Mouse (Mus musculus) neural tube, embryonic 12.5 days (tissue): ENCODE measurements around the gene Nsd1. TPM values are rescaled to one million over a fixed set of nuclear protein-coding genes. Genes with fewer than 3 reads are reported as not detected.

Source experiments
- ATAC-seq: fragments of 200-750 bp; cut with Nextera tagmentation; 2 replicates; pipeline ENCODE4 v1.8.0; 2017; ENCODE audit warnings: low read depth, mild to moderate bottlenecking, moderate TSS enrichment, moderate library complexity; ENCODE audit not compliant: low FRiP score
- H3K27ac ChIP-seq: fragments of 300-500 bp; sonication (generic); 2 replicates; pipeline ENCODE4 v1.5.1; 2016
- H3K27me3 ChIP-seq: fragments of 300-500 bp; sonication (generic); replicated peaks from 2 replicates; pipeline ENCODE4 v1.6.1; 2016; ENCODE audit warnings: mild to moderate bottlenecking
- H3K36me3 ChIP-seq: fragments of 300-500 bp; sonication (generic); 2 replicates; pipeline ENCODE4 v1.6.1; 2016; ENCODE audit warnings: mild to moderate bottlenecking
- H3K4me1 ChIP-seq: fragments of 300-500 bp; sonication (generic); 2 replicates; pipeline ENCODE4 v1.6.1; 2016
- H3K4me2 ChIP-seq: fragments of 300-500 bp; sonication (generic); replicated peaks from 2 replicates; pipeline ENCODE4 v1.6.1; 2016; ENCODE audit warnings: mild to moderate bottlenecking
- H3K4me3 ChIP-seq: fragments of 300-500 bp; sonication (generic); 2 replicates; pipeline ENCODE4 v1.5.1; 2016
- H3K9ac ChIP-seq: fragments of 300-500 bp; sonication (generic); 2 replicates; pipeline ENCODE4 v1.6.1; 2016; ENCODE audit warnings: mild to moderate bottlenecking
- H3K9me3 ChIP-seq: fragments of 300-500 bp; sonication (generic); 2 replicates; pipeline ENCODE4 v1.6.1; 2016; ENCODE audit warnings: mild to moderate bottlenecking
- WGBS: fragments of 180-500 bp; shearing (Covaris S2); methylation state at CpG from one replicate; pipeline ENCODE4 v1.1.7; 2016; 5-methylcytosine and 5-hydroxymethylcytosine counted together
- polyA plus RNA-seq: library from polyadenylated mRNA; unstranded; fragments of >200 nt; fragmentation: Nextera tagmentation; extraction: Ambion mirVana; gene quantifications from 2 replicates; pipeline ENCODE4 v1.2.1, GENCODE M21; 2016

Gene Nsd1
- polyA plus RNA-seq, 1 experiment from 2014 or later, result 68.6 TPM

DNA sequence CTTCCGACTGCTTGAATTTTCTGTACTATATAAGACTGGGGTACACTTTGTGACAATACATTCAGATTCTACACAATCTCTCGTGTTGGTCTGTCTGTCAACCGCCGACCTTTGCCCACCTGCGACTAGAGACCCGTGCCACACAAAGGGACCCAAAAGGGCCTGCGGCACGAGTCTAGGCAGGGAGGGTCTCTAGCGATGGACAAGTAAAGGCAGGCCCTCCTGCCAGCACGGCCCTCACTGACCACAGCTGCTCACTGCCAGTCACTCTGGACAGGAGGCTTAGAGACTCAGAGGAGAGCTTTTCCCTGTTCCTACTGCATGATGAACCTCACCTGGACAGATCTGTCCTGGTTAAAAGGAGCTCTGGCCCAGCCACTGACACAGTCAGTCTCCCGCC lies 132.9 kb downstream of the Nsd1 start:
- Histone ChIP-seq H3K9me3 (no peaks in the 10 kb centered on the region), H3K4me3 (no peak overlapping the region), H3K36me3 (peaks cover 41% of the 10 kb centered on the region), H3K4me1 (no peaks in the 10 kb centered on the region), H3K9ac (no peak overlapping the region), H3K27me3 (no peaks in the 10 kb centered on the region), H3K27ac (no peak overlapping the region), H3K4me2 (no peak overlapping the region)
- 51% methylated on average over 11 of the region's 11 CpGs for WGBS
- no peak for ATAC-seq

DNA sequence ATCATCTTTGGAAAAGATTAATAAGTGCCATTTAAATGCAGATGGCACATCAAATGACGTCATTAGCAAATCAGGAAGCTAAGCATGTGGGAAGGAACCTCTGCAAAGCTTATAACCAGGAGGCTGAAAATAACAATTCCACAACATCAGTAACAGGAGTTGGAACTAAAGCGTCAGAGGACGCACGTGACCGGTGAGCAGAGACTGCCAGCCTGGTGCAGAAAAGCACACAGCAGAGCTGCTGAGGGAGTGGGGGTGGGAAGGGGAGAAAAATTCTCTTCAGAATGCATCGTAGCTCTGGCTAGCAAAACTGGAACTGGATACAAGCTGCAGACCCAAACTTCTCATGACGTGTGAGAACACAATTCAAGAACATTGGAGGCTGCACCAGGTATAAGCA lies 134.7 kb downstream of the Nsd1 start:
- ATAC-seq, result no peak
- no peak overlapping the region for H3K4me3 ChIP-seq
- no peaks in the 10 kb centered on the region for H3K9me3 ChIP-seq
- 90% methylated on average over 7 of the region's 7 CpGs for whole genome bisulfite sequencing
- H3K4me2 ChIP-seq, result no peak overlapping the region
- H3K27ac ChIP-seq, result no peak overlapping the region
- no peak overlapping the region for H3K9ac ChIP-seq
- H3K4me1 ChIP-seq, result no peaks in the 10 kb centered on the region
- no peaks in the 10 kb centered on the region for H3K27me3 ChIP-seq
- H3K36me3 ChIP-seq, result peaks cover 58% of the 10 kb centered on the region

DNA sequence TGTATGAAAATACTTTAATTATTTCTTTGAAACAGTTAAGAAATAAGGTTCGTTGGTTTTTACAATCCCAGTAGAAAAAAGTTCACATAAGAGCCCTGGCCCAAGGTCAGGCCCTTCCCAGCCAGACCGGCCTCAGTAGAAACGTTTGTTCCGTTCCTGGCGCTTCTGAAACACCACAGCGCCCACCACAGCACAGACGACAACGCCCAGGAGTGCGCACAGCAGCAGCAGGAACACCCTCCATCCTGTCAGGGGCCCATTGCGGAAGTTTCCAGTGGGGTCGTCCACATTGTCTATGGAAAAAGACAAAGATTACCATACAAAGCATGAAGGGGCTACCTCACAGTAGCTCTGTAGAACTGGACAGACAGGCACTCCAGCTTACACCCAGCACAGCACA lies 137.2 kb downstream of the Nsd1 start:
- no peak overlapping the region for H3K9ac ChIP-seq
- no peak overlapping the region for H3K4me2 ChIP-seq
- H3K4me1 ChIP-seq, result no peaks in the 10 kb centered on the region
- ATAC-seq, result no peak
- no peaks in the 10 kb centered on the region for H3K27me3 ChIP-seq
- 93% methylated on average over 11 of the region's 11 CpGs for WGBS
- H3K36me3 ChIP-seq, result peaks cover 79% of the 10 kb centered on the region
- H3K27ac ChIP-seq, result no peak overlapping the region
- no peak overlapping the region for H3K4me3 ChIP-seq
- H3K9me3 ChIP-seq, result no peaks in the 10 kb centered on the region

DNA sequence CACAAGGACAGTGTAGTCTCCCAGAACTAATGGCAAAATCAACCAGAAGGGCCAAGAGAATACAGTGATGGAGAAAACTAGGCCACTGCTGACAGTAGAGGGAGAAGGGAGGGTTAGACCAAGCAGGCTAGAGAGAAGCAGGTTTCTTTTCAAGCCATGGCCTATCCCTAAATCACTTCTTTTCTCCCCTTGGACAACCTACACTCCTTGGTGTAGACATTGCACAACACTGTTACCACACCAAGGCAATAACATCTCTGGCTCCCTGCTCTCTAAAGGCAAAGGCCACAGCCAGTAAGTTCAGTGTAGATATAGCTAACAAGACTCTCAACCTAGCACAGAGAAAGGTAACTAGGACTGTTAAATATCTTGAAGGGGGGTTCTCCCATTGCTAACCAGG lies 151.6 kb downstream of the Nsd1 start:
- no peaks in the 10 kb centered on the region for H3K9me3 ChIP-seq
- peaks cover 46% of the 10 kb centered on the region for H3K36me3 ChIP-seq
- H3K4me1 ChIP-seq, result peaks cover 15% of the 10 kb centered on the region
- peak overlapping the region; percentile 91 for H3K4me2 ChIP-seq
- peak overlapping the region; percentile 98; the same call in 1 of the 2 replicates for H3K4me3 ChIP-seq
- no peak overlapping the region for H3K27ac ChIP-seq
- no peak for ATAC-seq
- no peak overlapping the region for H3K9ac ChIP-seq
- no peaks in the 10 kb centered on the region for H3K27me3 ChIP-seq

DNA sequence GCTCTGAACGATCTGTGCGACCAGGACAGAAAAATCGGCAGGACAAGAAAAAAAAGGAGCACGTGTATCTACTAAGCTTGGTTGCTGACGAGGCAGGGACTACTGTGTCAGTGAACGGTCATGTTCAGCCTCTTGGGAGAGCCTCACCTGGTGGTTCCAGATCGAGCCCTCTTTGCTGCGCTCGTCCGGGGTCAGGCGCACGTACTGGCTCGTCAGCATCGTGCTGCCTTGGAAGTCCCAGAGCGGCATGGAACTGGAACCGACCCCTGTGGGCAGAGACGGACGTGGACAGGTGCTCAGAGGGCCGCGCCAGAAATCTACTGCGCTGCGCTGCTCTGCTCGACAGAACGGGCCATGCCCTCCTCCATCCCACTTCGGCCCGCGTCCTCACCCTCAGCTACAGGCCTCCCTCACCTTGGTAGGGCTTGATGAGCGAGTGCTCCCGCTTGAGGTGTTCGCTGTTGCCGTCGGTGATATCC lies 152.4 kb downstream of the Nsd1 start:
- WGBS, result 2% methylated on average over 32 of the region's 32 CpGs

DNA sequence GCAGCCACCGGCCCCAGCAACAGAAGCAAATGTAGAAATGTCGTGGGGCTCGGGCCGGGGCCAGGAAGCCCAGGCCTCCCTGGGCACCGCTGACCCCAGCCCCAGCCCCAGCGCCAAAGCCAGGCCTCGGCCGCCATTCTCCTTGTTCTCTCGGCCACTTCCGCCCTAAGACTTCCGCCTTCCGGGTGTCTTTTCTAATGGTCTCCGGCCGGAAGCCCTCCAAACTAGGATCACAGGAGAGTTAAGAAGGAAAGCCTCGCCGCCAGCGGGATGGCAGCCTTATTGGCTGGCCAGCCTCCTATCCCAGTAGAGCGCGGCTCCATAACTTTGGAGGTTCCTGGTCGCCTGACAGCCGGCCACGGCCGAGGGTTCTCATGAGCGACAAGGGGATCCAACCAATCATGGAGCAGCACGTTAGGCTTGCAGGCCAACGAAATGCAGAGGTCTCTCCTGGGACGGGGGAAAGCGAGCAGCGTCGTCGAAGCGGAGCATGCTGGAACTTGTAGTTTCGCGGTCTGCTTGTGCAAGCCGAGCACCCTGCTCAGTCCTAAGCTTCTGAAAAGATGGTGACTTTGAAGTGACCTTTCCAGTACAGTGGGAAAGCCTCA lies 153.0 kb downstream of the Nsd1 start, which contains the start of gene Lman2:
TSS of gene Lman2 (minus strand) at position 331 of the 608 bp plus-strand sequence.
- peaks cover 33% of the 10 kb centered on the region for H3K36me3 ChIP-seq
- no peaks in the 10 kb centered on the region for H3K9me3 ChIP-seq
- peak within 1 kb of the TSS; percentile 91 for H3K4me2 ChIP-seq
- H3K27ac ChIP-seq, result peak within 1 kb of the TSS; percentile 80
- peak within 1 kb of the TSS; percentile 98 for H3K4me3 ChIP-seq
- H3K4me1 ChIP-seq, result peaks cover 15% of the 10 kb centered on the region
- under 1% methylated on average over 35 of the region's 35 CpGs for WGBS
- peak within 1 kb of the TSS; percentile 83 for H3K9ac ChIP-seq
- peak; percentile 98 for ATAC-seq
- H3K27me3 ChIP-seq, result no peaks in the 10 kb centered on the region

More for the DNA sequence above, 152.4 kb downstream of the Nsd1 start:
- peaks cover 15% of the 10 kb centered on the region for H3K4me1 ChIP-seq
- H3K4me2 ChIP-seq, result peak overlapping the region; percentile 91
- H3K27me3 ChIP-seq, result no peaks in the 10 kb centered on the region
- peak overlapping the region; percentile 98 for H3K4me3 ChIP-seq
- peaks cover 37% of the 10 kb centered on the region for H3K36me3 ChIP-seq
- no peaks in the 10 kb centered on the region for H3K9me3 ChIP-seq
- H3K27ac ChIP-seq, result peak overlapping the region; percentile 80
- ATAC-seq, result peak; percentile 51
- H3K9ac ChIP-seq, result peak overlapping the region; percentile 83

Other genes with a start within 250 kb of the Nsd1 start
- gene Hk3, start 188.4 kb upstream of the Nsd1 start, polyA plus RNA-seq, result 0.80 and 0.84 TPM in 2 replicates
- gene Uimc1, start 109.5 kb upstream of the Nsd1 start, polyA plus RNA-seq, result 22.4 and 22.6 TPM in 2 replicates
- 23.7 and 26.1 TPM in 2 replicates for gene Zfp346, start 104.5 kb upstream of the Nsd1 start, polyA plus RNA-seq
- gene Gm17617, start 76.2 kb upstream of the Nsd1 start, polyA plus RNA-seq, result not detected in 2 replicates
- 2.8 and 3.7 TPM in 2 replicates for gene Fgfr4, start 57.1 kb upstream of the Nsd1 start, polyA plus RNA-seq
- gene Prelid1, start 110.7 kb downstream of the Nsd1 start, polyA plus RNA-seq, result 321 and 339 TPM in 2 replicates
- gene Rab24, start 112.2 kb downstream of the Nsd1 start, polyA plus RNA-seq, result 100.0 and 109 TPM in 2 replicates
- gene Mxd3, start 120.0 kb downstream of the Nsd1 start, polyA plus RNA-seq, result 24.3 and 26.0 TPM in 2 replicates
- 82.0 and 86.1 TPM in 2 replicates for gene Lman2, start 153.0 kb downstream of the Nsd1 start, polyA plus RNA-seq
- gene Rgs14, start 159.9 kb downstream of the Nsd1 start, polyA plus RNA-seq, result 0.52 and 1.0 TPM in 2 replicates
- 0.22 TPM in 2 replicates for gene Slc34a1, start 188.4 kb downstream of the Nsd1 start, polyA plus RNA-seq
- gene Pfn3, start 205.4 kb downstream of the Nsd1 start, polyA plus RNA-seq, result not detected in 2 replicates
- 0.17 TPM in 1 of 2 replicates, not detected in the other for gene F12, start 217.0 kb downstream of the Nsd1 start, polyA plus RNA-seq
- 51.8 and 52.4 TPM in 2 replicates for gene Grk6, start 235.3 kb downstream of the Nsd1 start, polyA plus RNA-seq